Mouse (Mus musculus): ENCODE data around the gene Fscn1.

- TF ChIP-seq POLR2A (IDR thresholded peaks at IDR 0.05; ENCODE audit: borderline replicate concordance, insufficient read depth, low read length): no peak
- TF ChIP-seq CTCF (IDR thresholded peaks at IDR 0.05; ENCODE audit: borderline replicate concordance, insufficient read depth, low read depth, low read length): no peak
These were observed 30.8 kb upstream of the Fscn1 start for GRCm38 (mm10) chr5:142929400-142929752.
